Mouse (Mus musculus) MEL (cell line): ENCODE measurements around the gene Tex35. TPM values are rescaled to one million over a fixed set of nuclear protein-coding genes. Genes with fewer than 3 reads are reported as not detected.

Experiments
- DNase-seq: peaks from one replicate; pipeline ENCODE4 v3.0.0; 2011; ENCODE audit warnings: low read depth, low spot score
- H3K27ac ChIP-seq: 2 replicates; pipeline ENCODE4 v1.5.1; 2012; ENCODE audit warnings: low read depth, mild to moderate bottlenecking, control low read depth, low read length, moderate library complexity; ENCODE audit not compliant: control insufficient read depth
- H3K27me3 ChIP-seq, 2 experiments: fragments of 150-350 bp in 1 of 2; sonication (generic) in 1 of 2; 2 replicates each; pipeline ENCODE4 v1.6.1; 2012; ENCODE audit warnings: low read length in 2 of 2, mild to moderate bottlenecking in 2 of 2, improper control_type of control experiment in 1 of 2, moderate library complexity in 1 of 2; ENCODE audit not compliant: insufficient read depth in 2 of 2, control insufficient read depth in 1 of 2
- H3K36me3 ChIP-seq, 2 experiments: 2 replicates each; pipeline ENCODE4 v1.6.1; 2012 to 2014; ENCODE audit warnings: low read length in 2 of 2, improper control_type of control experiment in 1 of 2, inconsistent platforms in 1 of 2, mild to moderate bottlenecking in 1 of 2; ENCODE audit not compliant: insufficient read depth in 2 of 2, control insufficient read depth in 1 of 2
- H3K4me1 ChIP-seq, 2 experiments: fragments of 150-350 bp in 1 of 2; sonication (generic) in 1 of 2; 2 replicates each; pipeline ENCODE4 v1.6.1; 2012; ENCODE audit warnings: low read length in 2 of 2, improper control_type of control experiment in 1 of 2, mild to moderate bottlenecking in 1 of 2; ENCODE audit not compliant: insufficient read depth in 2 of 2, control insufficient read depth in 1 of 2
- H3K4me3 ChIP-seq, 2 experiments: fragments of 150-350 bp in 1 of 2; sonication (generic) in 1 of 2; 2 replicates each; pipeline ENCODE4 v1.5.1; 2012; ENCODE audit warnings: low read depth in 2 of 2, low read length in 2 of 2, mild to moderate bottlenecking in 2 of 2, moderate library complexity in 2 of 2, control low read depth in 1 of 2, improper control_type of control experiment in 1 of 2; ENCODE audit not compliant: control insufficient read depth in 1 of 2, insufficient read depth in 1 of 2
- H3K79me2 ChIP-seq: 2 replicates; pipeline ENCODE4 v1.6.1; 2012; ENCODE audit warnings: mild to moderate bottlenecking, low read length, moderate library complexity; ENCODE audit not compliant: control insufficient read depth, poor library complexity, insufficient read depth
- H3K9ac ChIP-seq: 2 replicates; pipeline ENCODE4 v1.6.1; 2012; ENCODE audit warnings: low read depth, mild to moderate bottlenecking, control low read depth, low read length, moderate library complexity; ENCODE audit not compliant: control insufficient read depth, poor library complexity, severe bottlenecking
- H3K9me3 ChIP-seq: fragments of 150-350 bp; sonication (generic); replicated peaks from 2 replicates; pipeline ENCODE4 v1.6.1; 2012; ENCODE audit warnings: mild to moderate bottlenecking, low read length, improper control_type of control experiment, moderate library complexity; ENCODE audit not compliant: insufficient read depth
- BHLHE40 ChIP-seq: IDR thresholded peaks from 2 replicates; pipeline ENCODE4 v1.6.1; 2012; ENCODE audit warnings: low read depth, mild to moderate bottlenecking, inconsistent platforms, low read length, improper control_type of control experiment, borderline replicate concordance
- CHD2 ChIP-seq: IDR thresholded peaks from 2 replicates; pipeline ENCODE4 v1.6.1; 2011; ENCODE audit warnings: low read length, improper control_type of control experiment
- CTCF ChIP-seq, 3 experiments: IDR thresholded peaks in 2 of 3; conservative IDR thresholded peaks in 1 of 3; 2 replicates each; pipeline ENCODE4 v1.5.1; 2011 to 2012; ENCODE audit warnings: low read length in 3 of 3, low read depth in 2 of 3, mild to moderate bottlenecking in 2 of 3, improper control_type of control experiment in 1 of 3, inconsistent platforms in 1 of 3, mixed read lengths in 1 of 3, moderate library complexity in 1 of 3; ENCODE audit not compliant: control insufficient read depth in 1 of 3, insufficient read depth in 1 of 3, poor library complexity in 1 of 3, severe bottlenecking in 1 of 3
- E2F4 ChIP-seq: IDR thresholded peaks from 2 replicates; pipeline ENCODE4 v1.6.1; 2011; ENCODE audit warnings: low read depth, low read length, improper control_type of control experiment, borderline replicate concordance
- ELF1 ChIP-seq: IDR thresholded peaks from 2 replicates; pipeline ENCODE4 v1.6.1; 2014; ENCODE audit warnings: low read depth, mild to moderate bottlenecking, inconsistent platforms, low read length, improper control_type of control experiment, moderate library complexity
- ETS1 ChIP-seq: IDR thresholded peaks from 2 replicates; pipeline ENCODE4 v1.6.1; 2012; ENCODE audit warnings: low read depth, mild to moderate bottlenecking, inconsistent platforms, low read length, improper control_type of control experiment, moderate library complexity
- HCFC1 ChIP-seq: IDR thresholded peaks from 2 replicates; pipeline ENCODE4 v1.6.1; 2012; ENCODE audit warnings: low read depth, mild to moderate bottlenecking, inconsistent platforms, low read length, improper control_type of control experiment, moderate library complexity
- JUND ChIP-seq: IDR thresholded peaks from 2 replicates; pipeline ENCODE4 v1.6.1; 2011; ENCODE audit warnings: low read depth, mild to moderate bottlenecking, improper control_type of control experiment, low read length
- KAT2A ChIP-seq: conservative IDR thresholded peaks from 2 replicates; pipeline ENCODE4 v1.6.1; 2012; ENCODE audit warnings: low read depth, low read length, improper control_type of control experiment, inconsistent platforms
- MAFK ChIP-seq: IDR thresholded peaks from 2 replicates; pipeline ENCODE4 v1.6.1; 2011; ENCODE audit warnings: low read depth, mild to moderate bottlenecking, low read length, improper control_type of control experiment, borderline replicate concordance
- MAX ChIP-seq: IDR thresholded peaks from 2 replicates; pipeline ENCODE4 v1.6.1; 2011; ENCODE audit warnings: low read length, improper control_type of control experiment
- MAZ ChIP-seq: IDR thresholded peaks from 2 replicates; pipeline ENCODE4 v1.6.1; 2012; ENCODE audit warnings: low read depth, mild to moderate bottlenecking, inconsistent platforms, low read length, improper control_type of control experiment
- MEF2A ChIP-seq: IDR thresholded peaks from 2 replicates; pipeline ENCODE4 v1.6.1; 2014; ENCODE audit warnings: low read depth, mild to moderate bottlenecking, inconsistent platforms, low read length, improper control_type of control experiment; ENCODE audit not compliant: poor library complexity, insufficient replicate concordance, severe bottlenecking; ENCODE audit errors: extremely low read depth
- MXI1 ChIP-seq: IDR thresholded peaks from 2 replicates; pipeline ENCODE4 v1.6.1; 2011; ENCODE audit warnings: mild to moderate bottlenecking, low read depth, low read length, improper control_type of control experiment
- MYB ChIP-seq: IDR thresholded peaks from 2 replicates; pipeline ENCODE4 v1.6.1; 2011; ENCODE audit warnings: mild to moderate bottlenecking, low read depth, low read length, improper control_type of control experiment
- MYC ChIP-seq: IDR thresholded peaks from 2 replicates; pipeline ENCODE4 v1.6.1; 2011; ENCODE audit warnings: low read depth, mild to moderate bottlenecking, low read length, improper control_type of control experiment, moderate library complexity
- NELFE ChIP-seq: IDR thresholded peaks from 2 replicates; pipeline ENCODE4 v1.6.1; 2011; ENCODE audit warnings: low read depth, low read length, improper control_type of control experiment
- NRF1 ChIP-seq: IDR thresholded peaks from 2 replicates; pipeline ENCODE4 v1.6.1; 2014; ENCODE audit warnings: low read depth, mild to moderate bottlenecking, inconsistent platforms, low read length, improper control_type of control experiment, moderate library complexity; ENCODE audit not compliant: poor library complexity, insufficient read depth, severe bottlenecking
- POLR2A ChIP-seq, 2 experiments: IDR thresholded peaks; 2 replicates each; pipeline ENCODE4 v1.6.1; 2011 to 2012; ENCODE audit warnings: low read length in 2 of 2, mild to moderate bottlenecking in 2 of 2, control low read depth in 1 of 2, improper control_type of control experiment in 1 of 2, low read depth in 1 of 2, moderate library complexity in 1 of 2; ENCODE audit not compliant: control insufficient read depth in 1 of 2, insufficient read depth in 1 of 2, poor library complexity in 1 of 2
- POLR2AphosphoS2 ChIP-seq: IDR thresholded peaks from 2 replicates; pipeline ENCODE4 v1.6.1; 2011; ENCODE audit warnings: low read length, improper control_type of control experiment
- POLR2AphosphoS5 ChIP-seq: IDR thresholded peaks from 2 replicates; pipeline ENCODE4 v1.6.1; 2012; ENCODE audit warnings: low read depth, borderline replicate concordance, mild to moderate bottlenecking, inconsistent platforms, low read length, moderate library complexity, mixed read lengths
- RAD21 ChIP-seq: IDR thresholded peaks from 2 replicates; pipeline ENCODE4 v1.6.1; 2011; ENCODE audit warnings: mild to moderate bottlenecking, low read depth, low read length, improper control_type of control experiment
- RCOR1 ChIP-seq: IDR thresholded peaks from 2 replicates; pipeline ENCODE4 v1.6.1; 2012; ENCODE audit warnings: low read depth, mild to moderate bottlenecking, inconsistent platforms, low read length, improper control_type of control experiment
- SIN3A ChIP-seq: IDR thresholded peaks from 2 replicates; pipeline ENCODE4 v1.6.1; 2012; ENCODE audit warnings: low read length, improper control_type of control experiment, inconsistent platforms
- SMC3 ChIP-seq: IDR thresholded peaks from 2 replicates; pipeline ENCODE4 v1.6.1; 2011; ENCODE audit warnings: low read depth, low read length, improper control_type of control experiment
- TAL1 ChIP-seq: IDR thresholded peaks from 2 replicates; pipeline ENCODE4 v1.6.1; 2012; ENCODE audit warnings: mild to moderate bottlenecking, inconsistent platforms, low read length, moderate library complexity, mixed read lengths
- TBP ChIP-seq: IDR thresholded peaks from 2 replicates; pipeline ENCODE4 v1.8.0; 2011; ENCODE audit warnings: low read depth, low read length, improper control_type of control experiment
- UBTF ChIP-seq: IDR thresholded peaks from 2 replicates; pipeline ENCODE4 v1.6.1; 2012; ENCODE audit warnings: low read depth, mild to moderate bottlenecking, inconsistent platforms, low read length, improper control_type of control experiment, moderate library complexity, borderline replicate concordance; ENCODE audit not compliant: insufficient read depth
- USF1 ChIP-seq: IDR thresholded peaks from 2 replicates; pipeline ENCODE4 v1.6.1; 2014; ENCODE audit warnings: low read depth, mild to moderate bottlenecking, inconsistent platforms, low read length, improper control_type of control experiment, moderate library complexity
- USF2 ChIP-seq, 2 experiments: IDR thresholded peaks; 2 replicates each; pipeline ENCODE4 v1.6.1; 2011 to 2012; ENCODE audit warnings: improper control_type of control experiment in 2 of 2, low read length in 2 of 2, borderline replicate concordance in 1 of 2, inconsistent platforms in 1 of 2, low read depth in 1 of 2, mild to moderate bottlenecking in 1 of 2; ENCODE audit not compliant: insufficient read depth in 1 of 2
- ZC3H11A ChIP-seq: IDR thresholded peaks from 2 replicates; pipeline ENCODE4 v1.6.1; 2012; ENCODE audit warnings: low read depth, mild to moderate bottlenecking, inconsistent platforms, low read length, improper control_type of control experiment
- ZKSCAN1 ChIP-seq: IDR thresholded peaks from 2 replicates; pipeline ENCODE4 v1.6.1; 2012; ENCODE audit warnings: low read depth, mild to moderate bottlenecking, inconsistent platforms, low read length, improper control_type of control experiment, moderate library complexity
- ZMIZ1 ChIP-seq: IDR thresholded peaks from 2 replicates; pipeline ENCODE4 v1.6.1; 2012; ENCODE audit warnings: low read depth, mild to moderate bottlenecking, inconsistent platforms, low read length, improper control_type of control experiment, moderate library complexity
- ZNF384 ChIP-seq: IDR thresholded peaks from 2 replicates; pipeline ENCODE4 v1.6.1; 2012; ENCODE audit warnings: low read depth, mild to moderate bottlenecking, inconsistent platforms, low read length, improper control_type of control experiment
- polyA plus RNA-seq, 2 experiments: library from polyadenylated mRNA; stranded (reverse) in 1 of 2; unstranded in 1 of 2; fragments of >175 nt in 1 of 2; fragments of >200 nt in 1 of 2; gene quantifications; 2 replicates each; pipeline versions ENCODE4 v1.2.1 to v1.2.4; 2012; ENCODE audit warnings: low replicate concordance in 2 of 2, low read depth in 1 of 2; ENCODE audit not compliant: insufficient read length in 2 of 2, insufficient read depth in 1 of 2, missing spikeins in 1 of 2
- total RNA-seq: library from RNA; depleted of rRNA; stranded (reverse); fragments of 300-350 nt; gene quantifications from 2 replicates; pipeline ENCODE4 v1.2.3, GENCODE M21; 2012

The Tex35 gene
- total and polyA plus RNA-seq, 3 experiments = not detected

DNA sequence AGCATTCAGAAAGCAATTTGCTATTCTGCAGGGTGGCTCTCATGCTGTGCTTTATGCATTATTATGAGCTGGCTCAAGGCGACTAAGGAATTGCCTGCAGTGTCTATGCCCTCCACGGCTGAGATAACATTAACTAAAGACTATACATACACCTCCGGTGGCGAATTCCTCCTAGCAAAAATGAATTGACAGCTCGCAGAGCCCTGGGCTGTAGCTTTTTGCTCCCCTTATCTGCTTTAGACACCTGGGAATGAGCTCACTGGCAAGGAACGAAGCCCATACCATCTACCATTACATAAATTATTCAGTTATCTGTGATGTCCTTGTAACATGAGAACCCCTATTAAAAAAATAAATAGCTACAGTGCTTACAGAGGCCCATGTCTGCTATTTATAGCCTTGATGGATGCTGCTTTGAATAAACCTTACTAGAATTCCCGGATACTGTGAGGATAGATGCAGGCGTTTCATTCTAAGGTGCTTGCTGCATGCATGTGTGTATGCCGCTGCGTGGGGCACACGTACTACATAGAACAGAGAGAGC lies 53.1 kb downstream of the Tex35 start (continued):
- TF ChIP-seq ETS1 (peak; percentile 96), RCOR1 (peak; percentile 52; the same call in 1 of the 2 replicates), E2F4 (no peak), ZC3H11A (no peak), ZMIZ1 (no peak), MAFK (no peak), JUND (no peak), POLR2A (IDR thresholded peaks at IDR 0.05; ENCODE audit: control insufficient read depth in 1 of 2, insufficient read depth in 1 of 2, low read depth in 1 of 2, low read length in 2 of 2, poor library complexity in 1 of 2) (no peak), NRF1 (no peak), MXI1 (no peak), SIN3A (peak; percentile 68)

GRCm38 (mm10) chr1:157054659-157055058 lies 53.8 kb downstream of the Tex35 start:
- H3K4me3 ChIP-seq = no peak overlapping the region
- H3K9ac ChIP-seq = no peak overlapping the region
- H3K79me2 ChIP-seq = no peaks in the 10 kb centered on the region
- H3K4me1 ChIP-seq = peaks cover 4 to 12% of the 10 kb centered on the region in 2 experiments
- no peak overlapping the region for H3K27ac ChIP-seq
- H3K36me3 ChIP-seq = peaks cover 0 to 16% of the 10 kb centered on the region in 2 experiments; a peak in 2 of 4 replicates
- no peaks in the 10 kb centered on the region for H3K9me3 ChIP-seq
- no peaks in the 10 kb centered on the region for H3K27me3 ChIP-seq
- peak; percentile 37 for DNase-seq
- TF ChIP-seq RAD21 (no peak), E2F4 (no peak), JUND (no peak), TBP (no peak), MAX (no peak), CTCF (IDR thresholded peaks at IDR 0.05 in 2 of 3, conservative IDR thresholded peaks at IDR 0.05 in 1 of 3; ENCODE audit: control insufficient read depth in 1 of 3, insufficient read depth in 1 of 3, low read depth in 2 of 3, low read length in 3 of 3, poor library complexity in 1 of 3, severe bottlenecking in 1 of 3) (no peak), ELF1 (no peak), NELFE (no peak), KAT2A (no peak), TAL1 (no peak), RCOR1 (peak; percentile 76), SMC3 (no peak), POLR2AphosphoS2 (no peak), USF2 (IDR thresholded peaks at IDR 0.05; ENCODE audit: borderline replicate concordance in 1 of 2, insufficient read depth in 1 of 2, low read depth in 1 of 2, low read length in 2 of 2) (no peak), ZKSCAN1 (no peak), ETS1 (peak; percentile 54), HCFC1 (no peak), MYC (no peak), ZC3H11A (no peak), CHD2 (no peak), BHLHE40 (no peak), SIN3A (no peak), UBTF (no peak), POLR2AphosphoS5 (no peak), USF1 (peak; percentile 47; the same call in 1 of the 2 replicates), POLR2A (IDR thresholded peaks at IDR 0.05; ENCODE audit: control insufficient read depth in 1 of 2, insufficient read depth in 1 of 2, low read depth in 1 of 2, low read length in 2 of 2, poor library complexity in 1 of 2) (no peak), MAZ (no peak), ZNF384 (no peak), MYB (0 out of 2 replicates have a peak, but pooled peaks have one; percentile 12), MEF2A (no peak)
